Mouse (Mus musculus): Measurements from ENCODE around the gene Plcb4. TPM values are rescaled to one million over a fixed set of nuclear protein-coding genes. Genes with fewer than 3 reads are reported as not detected.

The Plcb4 gene
- polyA plus RNA-seq, 1 experiment from 2014 or later: 13.8 TPM

- DNase-seq (ENCODE audit: low spot score) (no peak), ATAC-seq (no peak)
- Histone ChIP-seq H3K4me1 (ENCODE audit: insufficient read depth, low read depth, low read length) (no peaks in the 10 kb centered on the region), H3K27ac (ENCODE audit: low read length) (no peak overlapping the region), H3K9ac (replicated peaks; ENCODE audit: low read depth) (no peak overlapping the region), H3K9me3 (ENCODE audit: low read length) (no peaks in the 10 kb centered on the region), H3K4me3 (ENCODE audit: low read depth, low read length) (no peak overlapping the region), H3K4me2 (replicated peaks; ENCODE audit: low read depth, low read length) (no peak overlapping the region), H3K36me3 (ENCODE audit: insufficient read depth, low read length) (no peaks in the 10 kb centered on the region), H3K27me3 (replicated peaks; ENCODE audit: insufficient read depth, low read length) (no peaks in the 10 kb centered on the region)
- 51% methylated on average over 5 of the region's 5 CpGs for WGBS
- TF ChIP-seq EP300 (IDR thresholded peaks at IDR 0.05) (no peak), CTCF (IDR thresholded peaks at IDR 0.05) (no peak)
Measured at GRCm38 (mm10) chr2:135750748-135751147, 91.9 kb downstream of the Plcb4 start.

- ATAC-seq: no peak
Measured at GRCm38 (mm10) chr2:135755792-135756191, 97.0 kb downstream of the Plcb4 start.

GRCm38 (mm10) chr2:135757478-135757877 lies 98.7 kb downstream of the Plcb4 start:
- Histone ChIP-seq H3K27me3 (replicated peaks; ENCODE audit: insufficient read depth, low read length) (no peaks in the 10 kb centered on the region), H3K9ac (replicated peaks; ENCODE audit: low read depth) (no peak overlapping the region), H3K4me3 (ENCODE audit: low read depth, low read length) (no peak overlapping the region), H3K27ac (ENCODE audit: low read length) (no peak overlapping the region), H3K4me1 (ENCODE audit: insufficient read depth, low read depth, low read length) (no peaks in the 10 kb centered on the region; the same call in 1 of the 2 replicates), H3K36me3 (ENCODE audit: insufficient read depth, low read length) (no peaks in the 10 kb centered on the region), H3K9me3 (ENCODE audit: low read length) (no peaks in the 10 kb centered on the region), H3K4me2 (replicated peaks; ENCODE audit: low read depth, low read length) (no peak overlapping the region)
- 96% methylated on average over 3 of the region's 3 CpGs for WGBS
- no peak for DNase-seq (ENCODE audit: low spot score)
- no peak for ATAC-seq
- TF ChIP-seq EP300 (IDR thresholded peaks at IDR 0.05): no peak
- no peak for TF ChIP-seq CTCF (IDR thresholded peaks at IDR 0.05)

More at GRCm38 (mm10) chr2:135755792-135756191, 97.0 kb downstream of the Plcb4 start:
- 71% methylated on average over 5 of the region's 5 CpGs for WGBS
- Histone ChIP-seq H3K4me2 (replicated peaks; ENCODE audit: low read depth, low read length) (no peak overlapping the region), H3K9ac (replicated peaks; ENCODE audit: low read depth) (no peak overlapping the region), H3K4me1 (ENCODE audit: insufficient read depth, low read depth, low read length) (no peaks in the 10 kb centered on the region), H3K9me3 (ENCODE audit: low read length) (no peaks in the 10 kb centered on the region), H3K27me3 (replicated peaks; ENCODE audit: insufficient read depth, low read length) (no peaks in the 10 kb centered on the region), H3K36me3 (ENCODE audit: insufficient read depth, low read length) (no peaks in the 10 kb centered on the region), H3K4me3 (ENCODE audit: low read depth, low read length) (no peak overlapping the region), H3K27ac (ENCODE audit: low read length) (no peak overlapping the region)
- TF ChIP-seq EP300 (IDR thresholded peaks at IDR 0.05): no peak
- TF ChIP-seq CTCF (IDR thresholded peaks at IDR 0.05): no peak
- no peak for DNase-seq (ENCODE audit: low spot score)

- Histone ChIP-seq H3K4me2 (replicated peaks; ENCODE audit: low read depth, low read length) (no peak overlapping the region), H3K9me3 (ENCODE audit: low read length) (no peaks in the 10 kb centered on the region), H3K36me3 (ENCODE audit: insufficient read depth, low read length) (no peaks in the 10 kb centered on the region), H3K4me1 (ENCODE audit: insufficient read depth, low read depth, low read length) (no peaks in the 10 kb centered on the region; the same call in 1 of the 2 replicates), H3K9ac (replicated peaks; ENCODE audit: low read depth) (no peak overlapping the region), H3K27me3 (replicated peaks; ENCODE audit: insufficient read depth, low read length) (no peaks in the 10 kb centered on the region), H3K27ac (ENCODE audit: low read length) (no peak overlapping the region), H3K4me3 (ENCODE audit: low read depth, low read length) (no peak overlapping the region)
- ATAC-seq: peak; percentile 17; the same call in 1 of the 2 replicates
- TF ChIP-seq CTCF (IDR thresholded peaks at IDR 0.05) (no peak), EP300 (IDR thresholded peaks at IDR 0.05) (no peak)
- DNase-seq (ENCODE audit: low spot score): peak; percentile 43
- 62% methylated on average over 6 of the region's 6 CpGs for WGBS
Measured at GRCm38 (mm10) chr2:135759499-135760095, 100.8 kb downstream of the Plcb4 start.

GRCm38 (mm10) chr2:135761226-135761802 lies 102.5 kb downstream of the Plcb4 start:
- Histone ChIP-seq H3K36me3 (ENCODE audit: insufficient read depth, low read length) (no peaks in the 10 kb centered on the region), H3K9ac (replicated peaks; ENCODE audit: low read depth) (no peak overlapping the region), H3K27ac (ENCODE audit: low read length) (no peak overlapping the region), H3K4me2 (replicated peaks; ENCODE audit: low read depth, low read length) (no peak overlapping the region), H3K27me3 (replicated peaks; ENCODE audit: insufficient read depth, low read length) (no peaks in the 10 kb centered on the region), H3K9me3 (ENCODE audit: low read length) (no peaks in the 10 kb centered on the region), H3K4me3 (ENCODE audit: low read depth, low read length) (no peak overlapping the region), H3K4me1 (ENCODE audit: insufficient read depth, low read depth, low read length) (no peaks in the 10 kb centered on the region; the same call in 1 of the 2 replicates)
- no peak for ATAC-seq
- WGBS: 74% methylated on average over 8 of the region's 8 CpGs
- no peak for DNase-seq (ENCODE audit: low spot score)
- TF ChIP-seq EP300 (IDR thresholded peaks at IDR 0.05) (no peak), CTCF (IDR thresholded peaks at IDR 0.05) (no peak)

- Histone ChIP-seq H3K4me2 (replicated peaks; ENCODE audit: low read depth, low read length) (peak overlapping the region; percentile 27; the same call in 1 of the 2 replicates), H3K9ac (replicated peaks; ENCODE audit: low read depth) (no peak overlapping the region)
Measured at GRCm38 (mm10) chr2:135764706-135765105, 105.9 kb downstream of the Plcb4 start.

More at GRCm38 (mm10) chr2:135764706-135765105, 105.9 kb downstream of the Plcb4 start:
- 52% methylated on average over 8 of the region's 8 CpGs for WGBS
- Histone ChIP-seq H3K27ac (ENCODE audit: low read length) (no peak overlapping the region), H3K36me3 (ENCODE audit: insufficient read depth, low read length) (no peaks in the 10 kb centered on the region), H3K4me3 (ENCODE audit: low read depth, low read length) (no peak overlapping the region), H3K27me3 (replicated peaks; ENCODE audit: insufficient read depth, low read length) (no peaks in the 10 kb centered on the region), H3K4me1 (ENCODE audit: insufficient read depth, low read depth, low read length) (no peaks in the 10 kb centered on the region; the same call in 1 of the 2 replicates), H3K9me3 (ENCODE audit: low read length) (no peaks in the 10 kb centered on the region)
- DNase-seq (ENCODE audit: low spot score) (peak; percentile 29), ATAC-seq (peak; percentile 22; the same call in 1 of the 2 replicates)
- no peak for TF ChIP-seq CTCF (IDR thresholded peaks at IDR 0.05)
- no peak for TF ChIP-seq EP300 (IDR thresholded peaks at IDR 0.05)

Measured in lung, postnatal 0 days (tissue).